Mouse (Mus musculus): ENCODE data around the gene Tmcc3. TPM values are rescaled to one million over a fixed set of nuclear protein-coding genes. Genes with fewer than 3 reads are reported as not detected.

Gene Tmcc3
- total and polyA plus RNA-seq, 2 experiments from 2014 or later = 12.8 to 14.7 TPM

DNA sequence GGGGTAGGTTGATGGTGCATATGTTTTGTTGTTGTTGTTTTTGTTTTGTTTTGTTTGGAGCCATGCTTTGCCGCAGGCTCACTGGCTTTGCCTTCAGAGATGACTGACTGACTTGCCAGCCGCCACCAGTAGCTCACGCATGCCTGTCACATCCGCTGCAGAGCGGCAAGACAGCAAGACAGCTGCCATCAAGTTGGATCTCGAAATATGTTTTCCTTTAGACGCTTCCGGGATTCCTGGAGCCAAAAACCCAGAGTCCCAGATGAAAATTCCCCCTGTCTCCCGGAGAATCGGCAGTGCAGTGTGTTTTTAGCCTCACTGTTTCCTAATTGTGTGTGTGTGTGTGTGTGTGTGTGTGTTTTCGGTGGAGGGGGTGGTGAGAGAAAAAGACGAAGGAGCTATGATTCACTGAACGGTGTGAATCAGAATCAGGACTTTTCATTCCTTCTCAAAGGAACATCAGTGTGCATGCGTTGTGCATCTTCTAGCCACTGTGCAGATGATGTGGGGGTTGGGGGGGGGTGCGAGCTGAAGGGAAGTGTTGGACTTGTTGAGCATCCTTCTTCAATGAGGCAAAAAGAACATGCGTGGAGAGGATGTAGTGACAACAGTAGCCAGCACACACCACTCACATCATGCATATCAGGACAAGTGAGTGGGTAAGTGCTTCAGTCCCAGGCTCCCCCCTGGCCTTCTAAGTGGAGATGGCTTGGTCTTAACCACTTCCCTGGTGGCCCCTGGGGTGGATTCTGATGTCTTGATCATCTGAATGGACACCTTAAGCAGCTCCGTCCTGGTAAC, 208.8 kb downstream of the Tmcc3 start:
- peak overlapping the region; percentile 25 for H3K4me2 ChIP-seq (ENCODE audit: low read depth, low read length, poor library complexity, severe bottlenecking)
- no peak overlapping the region for H3K9ac ChIP-seq (replicated peaks; ENCODE audit: low read length, poor library complexity, severe bottlenecking)
- H3K9me3 ChIP-seq (ENCODE audit: low read length) = no peaks in the 10 kb centered on the region
- no peaks in the 10 kb centered on the region for H3K27me3 ChIP-seq (ENCODE audit: insufficient read depth, low read length)
- 42% methylated on average over 17 of the region's 17 CpGs for WGBS
- no peak for TF ChIP-seq CTCF (IDR thresholded peaks at IDR 0.05)
- DNase-seq (ENCODE audit: low spot score) = no peak
- no peak for ATAC-seq (ENCODE audit: low FRiP score)
- no peak overlapping the region for H3K27ac ChIP-seq (ENCODE audit: low read depth, low read length)
- no peaks in the 10 kb centered on the region for H3K36me3 ChIP-seq (ENCODE audit: insufficient read depth, low read length)
- no peak overlapping the region for H3K4me3 ChIP-seq (ENCODE audit: low read depth, low read length)
- peaks cover 7% of the 10 kb centered on the region; the same call in 1 of the 2 replicates for H3K4me1 ChIP-seq (ENCODE audit: insufficient read depth, low read length)

DNA sequence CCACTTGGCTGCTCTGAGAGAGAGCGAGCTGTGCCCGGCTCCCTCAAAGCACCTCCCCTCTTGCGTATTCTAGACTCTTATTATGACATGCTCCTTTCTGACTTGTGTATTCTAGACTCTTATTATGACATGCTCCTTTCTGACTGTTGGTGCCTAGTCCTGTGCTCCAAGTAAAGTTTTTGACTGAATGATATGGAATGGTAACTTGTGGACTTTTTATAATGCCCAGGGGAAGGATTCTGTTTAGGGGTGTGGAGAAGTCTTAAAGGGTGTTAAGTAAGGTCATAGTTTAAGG, 209.3 kb downstream of the Tmcc3 start:
- H3K9ac ChIP-seq (replicated peaks; ENCODE audit: low read length, poor library complexity, severe bottlenecking) = no peak overlapping the region
- 53% methylated on average over 3 of the region's 3 CpGs for WGBS
- H3K36me3 ChIP-seq (ENCODE audit: insufficient read depth, low read length) = no peaks in the 10 kb centered on the region
- no peak overlapping the region for H3K4me3 ChIP-seq (ENCODE audit: low read depth, low read length)
- H3K4me1 ChIP-seq (ENCODE audit: insufficient read depth, low read length) = peaks cover 7% of the 10 kb centered on the region; the same call in 1 of the 2 replicates
- no peak overlapping the region for H3K27ac ChIP-seq (ENCODE audit: low read depth, low read length)
- no peak for TF ChIP-seq CTCF (IDR thresholded peaks at IDR 0.05)
- ATAC-seq (ENCODE audit: low FRiP score) (no peak), DNase-seq (ENCODE audit: low spot score) (no peak)
- H3K27me3 ChIP-seq (ENCODE audit: insufficient read depth, low read length) = no peaks in the 10 kb centered on the region
- H3K4me2 ChIP-seq (ENCODE audit: low read depth, low read length, poor library complexity, severe bottlenecking) = no peak overlapping the region
- no peaks in the 10 kb centered on the region for H3K9me3 ChIP-seq (ENCODE audit: low read length)

- H3K9me3 ChIP-seq (ENCODE audit: low read length) = no peaks in the 10 kb centered on the region
- H3K27me3 ChIP-seq (ENCODE audit: insufficient read depth, low read length) = no peaks in the 10 kb centered on the region
- no peaks in the 10 kb centered on the region for H3K36me3 ChIP-seq (ENCODE audit: insufficient read depth, low read length)
- ATAC-seq (ENCODE audit: low FRiP score) = no peak
- WGBS = 46% methylated on average over 10 of the region's 10 CpGs
- H3K27ac ChIP-seq (ENCODE audit: low read depth, low read length) = no peak overlapping the region
- no peak overlapping the region for H3K4me2 ChIP-seq (ENCODE audit: low read depth, low read length, poor library complexity, severe bottlenecking)
- H3K9ac ChIP-seq (replicated peaks; ENCODE audit: low read length, poor library complexity, severe bottlenecking) = no peak overlapping the region
- peaks cover 7% of the 10 kb centered on the region; the same call in 1 of the 2 replicates for H3K4me1 ChIP-seq (ENCODE audit: insufficient read depth, low read length)
- DNase-seq (ENCODE audit: low spot score) = no peak
- TF ChIP-seq CTCF (IDR thresholded peaks at IDR 0.05) = no peak; the same call in 1 of the 2 replicates
- H3K4me3 ChIP-seq (ENCODE audit: low read depth, low read length) = no peak overlapping the region
These were observed 210.0 kb downstream of the Tmcc3 start for GRCm38 (mm10) chr10:94521776-94522175.

GRCm38 (mm10) chr10:94523297-94523696, 211.5 kb downstream of the Tmcc3 start:
- H3K9ac ChIP-seq (replicated peaks; ENCODE audit: low read length, poor library complexity, severe bottlenecking) = no peak overlapping the region
- DNase-seq (ENCODE audit: low spot score) (no peak), ATAC-seq (ENCODE audit: low FRiP score) (no peak)
- H3K4me1 ChIP-seq (ENCODE audit: insufficient read depth, low read length) = peaks cover 7% of the 10 kb centered on the region; the same call in 1 of the 2 replicates
- no peaks in the 10 kb centered on the region for H3K27me3 ChIP-seq (ENCODE audit: insufficient read depth, low read length)
- H3K9me3 ChIP-seq (ENCODE audit: low read length) = no peaks in the 10 kb centered on the region
- peak overlapping the region; percentile 33; the same call in 1 of the 2 replicates for H3K4me2 ChIP-seq (ENCODE audit: low read depth, low read length, poor library complexity, severe bottlenecking)
- WGBS = 82% methylated on average over 8 of the region's 8 CpGs
- H3K27ac ChIP-seq (ENCODE audit: low read depth, low read length) = no peak overlapping the region
- no peak for TF ChIP-seq CTCF (IDR thresholded peaks at IDR 0.05)
- H3K4me3 ChIP-seq (ENCODE audit: low read depth, low read length) = no peak overlapping the region
- H3K36me3 ChIP-seq (ENCODE audit: insufficient read depth, low read length) = no peaks in the 10 kb centered on the region

- 9% methylated on average over 18 of the region's 18 CpGs for WGBS
- ATAC-seq (ENCODE audit: low FRiP score) (0 out of 2 replicates have a peak, but pooled peaks have one; percentile 49), DNase-seq (ENCODE audit: low spot score) (peak; percentile 89)
- Histone ChIP-seq H3K27ac (ENCODE audit: low read depth, low read length) (no peak overlapping the region), H3K27me3 (ENCODE audit: insufficient read depth, low read length) (no peaks in the 10 kb centered on the region), H3K4me3 (ENCODE audit: low read depth, low read length) (no peak overlapping the region), H3K4me1 (ENCODE audit: insufficient read depth, low read length) (peaks cover 7% of the 10 kb centered on the region; the same call in 1 of the 2 replicates), H3K4me2 (ENCODE audit: low read depth, low read length, poor library complexity, severe bottlenecking) (peak overlapping the region; percentile 33; the same call in 1 of the 2 replicates), H3K9me3 (ENCODE audit: low read length) (no peaks in the 10 kb centered on the region), H3K36me3 (ENCODE audit: insufficient read depth, low read length) (no peaks in the 10 kb centered on the region), H3K9ac (replicated peaks; ENCODE audit: low read length, poor library complexity, severe bottlenecking) (no peak overlapping the region)
- no peak for TF ChIP-seq CTCF (IDR thresholded peaks at IDR 0.05)
These were observed 212.0 kb downstream of the Tmcc3 start for GRCm38 (mm10) chr10:94523711-94524156.

DNA sequence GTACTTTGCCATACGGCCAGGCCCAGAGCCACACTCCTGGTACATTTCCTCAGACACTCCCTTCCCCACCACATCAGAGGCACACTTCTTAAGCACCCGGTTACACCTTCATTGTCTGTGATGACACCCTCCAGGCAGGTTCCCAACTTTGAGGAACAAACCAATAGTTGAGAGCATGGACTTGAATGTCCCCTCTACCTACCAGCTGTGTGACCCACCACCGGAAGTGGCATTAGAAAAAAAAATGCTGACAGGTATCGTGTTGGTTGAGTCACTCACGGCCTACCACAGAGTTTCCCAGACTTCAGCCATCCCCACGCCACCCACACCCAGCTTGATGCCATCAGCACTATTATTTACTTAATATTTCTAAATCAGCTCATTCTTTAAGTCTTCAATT, 213.2 kb downstream of the Tmcc3 start:
- Histone ChIP-seq H3K4me2 (ENCODE audit: low read depth, low read length, poor library complexity, severe bottlenecking) (no peak overlapping the region), H3K4me3 (ENCODE audit: low read depth, low read length) (no peak overlapping the region), H3K9me3 (ENCODE audit: low read length) (no peaks in the 10 kb centered on the region), H3K4me1 (ENCODE audit: insufficient read depth, low read length) (peaks cover 7% of the 10 kb centered on the region; the same call in 1 of the 2 replicates), H3K9ac (replicated peaks; ENCODE audit: low read length, poor library complexity, severe bottlenecking) (no peak overlapping the region), H3K27me3 (ENCODE audit: insufficient read depth, low read length) (no peaks in the 10 kb centered on the region), H3K27ac (ENCODE audit: low read depth, low read length) (no peak overlapping the region), H3K36me3 (ENCODE audit: insufficient read depth, low read length) (no peaks in the 10 kb centered on the region)
- no peak for TF ChIP-seq CTCF (IDR thresholded peaks at IDR 0.05)
- no peak for DNase-seq (ENCODE audit: low spot score)
- ATAC-seq (ENCODE audit: low FRiP score) = no peak
- WGBS = 77% methylated on average over 6 of the region's 6 CpGs
